ENCODE assay signal across 10 mouse cellular contexts in the genomic region with DNA sequence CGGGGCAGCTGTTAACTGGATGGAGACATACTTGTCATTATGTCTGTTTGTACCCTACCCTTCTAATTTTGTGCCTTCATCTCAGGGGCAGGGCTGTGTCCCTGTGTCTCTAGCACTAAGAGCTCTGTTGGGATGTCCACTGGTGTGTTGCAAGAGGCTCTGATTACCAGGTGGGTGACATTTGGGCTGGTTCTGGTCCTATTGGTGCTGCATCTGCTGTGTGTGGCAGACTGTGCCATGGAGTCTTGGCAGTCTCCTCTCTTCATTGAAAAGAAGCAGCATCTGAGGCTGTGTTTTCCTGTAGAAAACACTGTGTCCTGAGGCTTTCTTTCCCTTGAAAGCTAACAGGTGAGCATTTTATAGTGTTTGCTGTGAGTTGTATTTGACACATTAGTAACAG.
"Had no signal": no experiment of that assay in that cellular context is flagged by ENCODE, and none has a peak within 500 bp of the region (broad histone marks: within the 10 kb centered on the region; RNA-seq: fewer than 3 reads in every experiment).

No protein-coding gene starts in this region.

- DNase-seq: kidney, postnatal 25 days; left cerebral cortex, postnatal 4 days; liver, postnatal 0 days; lung, embryonic 14.5 days; retina, postnatal 1 day; right cerebral cortex, postnatal 25 days; spleen, adult 18-20 months; thymus, postnatal 25 days had no signal

- ATAC-seq: liver, postnatal 0 days; lung, postnatal 0 days; midbrain, embryonic 16.5 days had no signal
